Mouse (Mus musculus): ENCODE data around the gene Olfr114.

- TF ChIP-seq TCF12 (IDR thresholded peaks at IDR 0.05; ENCODE audit: insufficient read depth, poor library complexity, severe bottlenecking) (no peak), POLR2A (IDR thresholded peaks at IDR 0.05; ENCODE audit: insufficient read length, low read depth) (no peak), MYOG (IDR thresholded peaks at IDR 0.05; ENCODE audit: control insufficient read depth in 1 of 3, insufficient read depth in 1 of 3, insufficient read length in 2 of 3, low read depth in 2 of 3) (no peak), POLR2AphosphoS2 (IDR thresholded peaks at IDR 0.05; ENCODE audit: insufficient read length, low read depth) (no peak), E2F4 (IDR thresholded peaks at IDR 0.05; ENCODE audit: insufficient read depth) (no peak), SRF (IDR thresholded peaks at IDR 0.05; ENCODE audit: control insufficient read depth, insufficient read length, low read depth) (no peak), MAX (IDR thresholded peaks at IDR 0.05; ENCODE audit: low read depth) (no peak), TCF3 (IDR thresholded peaks at IDR 0.05; ENCODE audit: insufficient read length, low read depth) (no peak), REST (IDR thresholded peaks at IDR 0.05; ENCODE audit: insufficient read depth, insufficient read length) (no peak), USF1 (IDR thresholded peaks at IDR 0.05; ENCODE audit: low read depth) (no peak)
These were observed 23.2 kb downstream of the Olfr114 start, which contains the start of gene Olfr112 for GRCm38 (mm10) chr17:37569351-37569750.
